Mouse (Mus musculus) T-helper 2 cell (primary cell): ENCODE measurements around the gene Rinl.

Experiments used
- in situ Hi-C: fragments of 300-600 bp; cut with MboI, MseI; formaldehyde crosslinking; loops from one replicate; pipeline ENCODE4 v1.15.1; 2025; ENCODE audit warnings: high pct_unique_total_duplicates

Gene Rinl

GRCm38 (mm10) chr7:28788307-28789195 is at the start of gene Rinl:
Gene Rinl, plus strand, starts transcription at chr7:28788969.
- in situ Hi-C loops, result no loop called here

- in situ Hi-C loops, result no loop called here
Observed at GRCm38 (mm10) chr7:28739829-28740228, 48.9 kb upstream of the Rinl start.

GRCm38 (mm10) chr7:28740949-28741348 is 47.8 kb upstream of the Rinl start:
- in situ Hi-C loops, result no loop called here

GRCm38 (mm10) chr7:28741368-28741708 is 47.4 kb upstream of the Rinl start:
- in situ Hi-C loops, result no loop called here

GRCm38 (mm10) chr7:28741709-28742438 is 46.9 kb upstream of the Rinl start, which contains the start of the genes Mrps12 and Sars2:
Gene Mrps12, minus strand, starts transcription at chr7:28741820.
Gene Sars2, plus strand, starts transcription at chr7:28741992.
- in situ Hi-C loops, result no loop called here

GRCm38 (mm10) chr7:28749935-28750334 is 38.8 kb upstream of the Rinl start:
- in situ Hi-C loops, result loop anchor here (10.0 kb wide), 1 partner anchor 1175 kb away; no protein-coding TSS in a partner anchor

- in situ Hi-C loops, result loop anchor here (10.0 kb wide), 1 partner anchor 1169 kb away; no protein-coding TSS in a partner anchor
Observed at GRCm38 (mm10) chr7:28756079-28756478, 32.7 kb upstream of the Rinl start, which contains the start of gene Ccer2. Gene Ccer2, plus strand, starts transcription at chr7:28756174.

GRCm38 (mm10) chr7:28758623-28759022 is 30.1 kb upstream of the Rinl start:
- in situ Hi-C loops, result loop anchor here (10.0 kb wide), 1 partner anchor 1166 kb away; no protein-coding TSS in a partner anchor

- in situ Hi-C loops, result no loop called here
Observed at GRCm38 (mm10) chr7:28761907-28762306, 26.9 kb upstream of the Rinl start.

GRCm38 (mm10) chr7:28765211-28765610 is 23.6 kb upstream of the Rinl start:
- in situ Hi-C loops, result no loop called here

GRCm38 (mm10) chr7:28766173-28766879 is 22.4 kb upstream of the Rinl start, which contains the start of gene Sirt2:
Gene Sirt2, plus strand, starts transcription at chr7:28766735.
- in situ Hi-C loops, result no loop called here

- in situ Hi-C loops, result no loop called here
Observed at GRCm38 (mm10) chr7:28766910-28767309, 21.9 kb upstream of the Rinl start.

GRCm38 (mm10) chr7:28767462-28767965 is 21.3 kb upstream of the Rinl start, which contains the start of gene Nfkbib:
Gene Nfkbib, minus strand, starts transcription at chr7:28767512.
- in situ Hi-C loops, result no loop called here

- in situ Hi-C loops, result no loop called here
Observed at GRCm38 (mm10) chr7:28769414-28769958, 19.3 kb upstream of the Rinl start.

- in situ Hi-C loops, result loop anchor here (5.0 kb wide), 1 partner anchor 107 kb away; no protein-coding TSS in a partner anchor
Observed at GRCm38 (mm10) chr7:28770309-28770708, 18.5 kb upstream of the Rinl start.

- in situ Hi-C loops, result loop anchor here (5.0 kb wide), 1 partner anchor 105 kb away; no protein-coding TSS in a partner anchor
Observed at GRCm38 (mm10) chr7:28771867-28772266, 16.9 kb upstream of the Rinl start.

- in situ Hi-C loops, result loop anchor here (5.0 kb wide), 1 partner anchor 104 kb away; no protein-coding TSS in a partner anchor
Observed at GRCm38 (mm10) chr7:28773163-28773562, 15.6 kb upstream of the Rinl start.

- in situ Hi-C loops, result loop anchor here (5.0 kb wide), 1 partner anchor 103 kb away; no protein-coding TSS in a partner anchor
Observed at GRCm38 (mm10) chr7:28774164-28774563, 14.6 kb upstream of the Rinl start.

- in situ Hi-C loops, result no loop called here
Observed at GRCm38 (mm10) chr7:28775129-28775528, 13.6 kb upstream of the Rinl start.

- in situ Hi-C loops, result no loop called here
Observed at GRCm38 (mm10) chr7:28778825-28779224, 9.9 kb upstream of the Rinl start.
